Mouse (Mus musculus) MEL (cell line): ENCODE measurements around the gene Kank1.

Experiments
- CHD2 ChIP-seq: IDR thresholded peaks from 2 replicates; pipeline ENCODE4 v1.6.1; 2011; ENCODE audit warnings: low read length, improper control_type of control experiment
- CTCF ChIP-seq, 3 experiments: IDR thresholded peaks in 2 of 3; conservative IDR thresholded peaks in 1 of 3; 2 replicates each; pipeline ENCODE4 v1.5.1; 2011 to 2012; ENCODE audit warnings: low read length in 3 of 3, low read depth in 2 of 3, mild to moderate bottlenecking in 2 of 3, improper control_type of control experiment in 1 of 3, inconsistent platforms in 1 of 3, mixed read lengths in 1 of 3, moderate library complexity in 1 of 3; ENCODE audit not compliant: control insufficient read depth in 1 of 3, insufficient read depth in 1 of 3, poor library complexity in 1 of 3, severe bottlenecking in 1 of 3
- GATA1 ChIP-seq: IDR thresholded peaks from 2 replicates; pipeline ENCODE4 v1.6.1; 2011; ENCODE audit warnings: low read depth, low read length, improper control_type of control experiment

GRCm38 (mm10) chr19:25417671-25418070 is 180.9 kb downstream of the Kank1 start:
- TF ChIP-seq CTCF (IDR thresholded peaks at IDR 0.05 in 2 of 3, conservative IDR thresholded peaks at IDR 0.05 in 1 of 3; ENCODE audit: control insufficient read depth in 1 of 3, insufficient read depth in 1 of 3, low read depth in 2 of 3, low read length in 3 of 3, poor library complexity in 1 of 3, severe bottlenecking in 1 of 3), result no peak
- no peak for TF ChIP-seq CHD2
- no peak for TF ChIP-seq GATA1
